Mouse (Mus musculus): ENCODE data around the gene Nexn.

GRCm38 (mm10) chr3:152192238-152192931 is 73.8 kb downstream of the Nexn start:
- TF ChIP-seq GATA1 (IDR thresholded peaks at IDR 0.05; ENCODE audit: borderline replicate concordance, low read length), result no peak
- no peak for TF ChIP-seq FLI1 (IDR thresholded peaks at IDR 0.05; ENCODE audit: low read length)

Data from megakaryocyte, embryonic 14.5 days (primary cell).